Mouse (Mus musculus): Measurements from ENCODE around the gene Crim1. TPM values are rescaled to one million over a fixed set of nuclear protein-coding genes. Genes with fewer than 3 reads are reported as not detected.

Crim1 gene
- total RNA-seq, 2 experiments from 2014 or later: 5.0 to 6.6 TPM

- no peak for ATAC-seq (replicated peaks; ENCODE audit: low FRiP score, low TSS enrichment, poor library complexity, severe bottlenecking)
Observed at GRCm38 (mm10) chr17:78274609-78275506, 74.8 kb downstream of the Crim1 start.

- no peak for ATAC-seq (replicated peaks; ENCODE audit: low FRiP score, low TSS enrichment, poor library complexity, severe bottlenecking)
Observed at GRCm38 (mm10) chr17:78275507-78275813, 75.4 kb downstream of the Crim1 start.

- ATAC-seq (replicated peaks; ENCODE audit: low FRiP score, low TSS enrichment, poor library complexity, severe bottlenecking): no peak
Observed at GRCm38 (mm10) chr17:78279191-78279590, 79.1 kb downstream of the Crim1 start.

- ATAC-seq (replicated peaks; ENCODE audit: low FRiP score, low TSS enrichment, poor library complexity, severe bottlenecking): no peak
Observed at GRCm38 (mm10) chr17:78280991-78281712, 81.1 kb downstream of the Crim1 start.

- no peak for ATAC-seq (replicated peaks; ENCODE audit: low FRiP score, low TSS enrichment, poor library complexity, severe bottlenecking)
Observed at GRCm38 (mm10) chr17:78283271-78283992, 83.4 kb downstream of the Crim1 start.

GRCm38 (mm10) chr17:78286021-78286420 is 86.0 kb downstream of the Crim1 start:
- ATAC-seq (replicated peaks; ENCODE audit: low FRiP score, low TSS enrichment, poor library complexity, severe bottlenecking): no peak

GRCm38 (mm10) chr17:78287391-78287790 is 87.3 kb downstream of the Crim1 start:
- no peak for ATAC-seq (replicated peaks; ENCODE audit: low FRiP score, low TSS enrichment, poor library complexity, severe bottlenecking)

GRCm38 (mm10) chr17:78290153-78290876 is 90.3 kb downstream of the Crim1 start:
- peak; percentile 73 for ATAC-seq (replicated peaks; ENCODE audit: low FRiP score, low TSS enrichment, poor library complexity, severe bottlenecking)

- ATAC-seq (replicated peaks; ENCODE audit: low FRiP score, low TSS enrichment, poor library complexity, severe bottlenecking): no peak
Observed at GRCm38 (mm10) chr17:78291030-78291429, 91.0 kb downstream of the Crim1 start.

- no peak for ATAC-seq (replicated peaks; ENCODE audit: low FRiP score, low TSS enrichment, poor library complexity, severe bottlenecking)
Observed at GRCm38 (mm10) chr17:78292301-78292700, 92.3 kb downstream of the Crim1 start.

- no peak for ATAC-seq (replicated peaks; ENCODE audit: low FRiP score, low TSS enrichment, poor library complexity, severe bottlenecking)
Observed at GRCm38 (mm10) chr17:78292827-78293488, 92.9 kb downstream of the Crim1 start.

- no peak for ATAC-seq (replicated peaks; ENCODE audit: low FRiP score, low TSS enrichment, poor library complexity, severe bottlenecking)
Observed at GRCm38 (mm10) chr17:78295979-78296378, 95.9 kb downstream of the Crim1 start.

- 0 out of 2 replicates have a peak, but pooled peaks have one; percentile 9 for ATAC-seq (replicated peaks; ENCODE audit: low FRiP score, low TSS enrichment, poor library complexity, severe bottlenecking)
Observed at GRCm38 (mm10) chr17:78298140-78298539, 98.1 kb downstream of the Crim1 start.

- ATAC-seq (replicated peaks; ENCODE audit: low FRiP score, low TSS enrichment, poor library complexity, severe bottlenecking): peak; percentile 37
Observed at GRCm38 (mm10) chr17:78298967-78299540, 99.0 kb downstream of the Crim1 start.

- peak; percentile 77 for ATAC-seq (replicated peaks; ENCODE audit: low FRiP score, low TSS enrichment, poor library complexity, severe bottlenecking)
Observed at GRCm38 (mm10) chr17:78303053-78303452, 103.0 kb downstream of the Crim1 start.

- no peak for ATAC-seq (replicated peaks; ENCODE audit: low FRiP score, low TSS enrichment, poor library complexity, severe bottlenecking)
Observed at GRCm38 (mm10) chr17:78304059-78304458, 104.0 kb downstream of the Crim1 start.

- ATAC-seq (replicated peaks; ENCODE audit: low FRiP score, low TSS enrichment, poor library complexity, severe bottlenecking): no peak
Observed at GRCm38 (mm10) chr17:78306434-78306833, 106.4 kb downstream of the Crim1 start.

GRCm38 (mm10) chr17:78308221-78308620 is 108.2 kb downstream of the Crim1 start:
- ATAC-seq (replicated peaks; ENCODE audit: low FRiP score, low TSS enrichment, poor library complexity, severe bottlenecking): no peak

- no peak for ATAC-seq (replicated peaks; ENCODE audit: low FRiP score, low TSS enrichment, poor library complexity, severe bottlenecking)
Observed at GRCm38 (mm10) chr17:78313006-78313405, 113.0 kb downstream of the Crim1 start.
